Mouse (Mus musculus): ENCODE data around the gene 5730455P16Rik. TPM values are rescaled to one million over a fixed set of nuclear protein-coding genes. Genes with fewer than 3 reads are reported as not detected.
A peak's percentile ranks its signal among the peaks of the same experiment; 100 is the strongest.
"Not testable (repeated sequence)": the region's sequence is repeated elsewhere in the genome, so short reads cannot be mapped to it uniquely, and the experiment has no call there.

Gene 5730455P16Rik
- polyA plus RNA-seq, 1 experiment from 2014 or later = 21.6 TPM

GRCm38 (mm10) chr11:80383626-80384046 lies 5.8 kb upstream of the 5730455P16Rik start:
- peak; percentile 50 for ATAC-seq (ENCODE audit: low FRiP score)
- Histone ChIP-seq H3K4me3 (ENCODE audit: low read depth, low read length) (peak overlapping the region; percentile 98), H3K4me2 (peak overlapping the region; percentile 17), H3K27ac (ENCODE audit: low read depth, low read length) (peak overlapping the region; percentile 73), H3K9me3 (ENCODE audit: control insufficient read depth, low read length) (no peaks in the 10 kb centered on the region), H3K9ac (ENCODE audit: low read length) (peak overlapping the region; percentile 99), H3K36me3 (ENCODE audit: control insufficient read depth, insufficient read depth, low read length) (peaks cover 14% of the 10 kb centered on the region; the same call in 1 of the 2 replicates), H3K4me1 (ENCODE audit: control insufficient read depth, insufficient read depth, low read length) (peaks cover 21% of the 10 kb centered on the region), H3K27me3 (ENCODE audit: control insufficient read depth, insufficient read depth, low read length) (no peaks in the 10 kb centered on the region)
- DNase-seq (ENCODE audit: low spot score, missing footprints) = no peak
- WGBS = under 1% methylated on average over 20 of the region's 20 CpGs

GRCm38 (mm10) chr11:80383019-80383625 lies 5.3 kb upstream of the 5730455P16Rik start, which contains the start of gene Zfp207:
Zfp207 (plus strand) TSS chr11:80383279.
- Histone ChIP-seq H3K27ac (ENCODE audit: low read depth, low read length) (peak within 1 kb of the TSS; percentile 73), H3K27me3 (ENCODE audit: control insufficient read depth, insufficient read depth, low read length) (no peaks in the 10 kb centered on the region), H3K9me3 (ENCODE audit: control insufficient read depth, low read length) (no peaks in the 10 kb centered on the region), H3K9ac (ENCODE audit: low read length) (peak within 1 kb of the TSS; percentile 99), H3K4me1 (ENCODE audit: control insufficient read depth, insufficient read depth, low read length) (peaks cover 21% of the 10 kb centered on the region), H3K4me2 (peak within 1 kb of the TSS; percentile 88), H3K4me3 (ENCODE audit: low read depth, low read length) (peak within 1 kb of the TSS; percentile 98), H3K36me3 (ENCODE audit: control insufficient read depth, insufficient read depth, low read length) (peaks cover 12% of the 10 kb centered on the region; the same call in 1 of the 2 replicates)
- ATAC-seq (ENCODE audit: low FRiP score) (peak; percentile 97), DNase-seq (ENCODE audit: low spot score, missing footprints) (peak; percentile 99)
- WGBS = under 1% methylated on average over 33 of the region's 33 CpGs

- ATAC-seq (ENCODE audit: low FRiP score) (peak; percentile 45), DNase-seq (ENCODE audit: low spot score, missing footprints) (peak; percentile 94)
- Histone ChIP-seq H3K9ac (ENCODE audit: low read length) (peak overlapping the region; percentile 99), H3K27me3 (ENCODE audit: control insufficient read depth, insufficient read depth, low read length) (no peaks in the 10 kb centered on the region), H3K9me3 (ENCODE audit: control insufficient read depth, low read length) (no peaks in the 10 kb centered on the region), H3K27ac (ENCODE audit: low read depth, low read length) (peak overlapping the region; percentile 73; the same call in 1 of the 2 replicates), H3K4me3 (ENCODE audit: low read depth, low read length) (peak overlapping the region; percentile 98), H3K4me1 (ENCODE audit: control insufficient read depth, insufficient read depth, low read length) (peaks cover 21% of the 10 kb centered on the region), H3K36me3 (ENCODE audit: control insufficient read depth, insufficient read depth, low read length) (peaks cover 9% of the 10 kb centered on the region; the same call in 1 of the 2 replicates), H3K4me2 (peak overlapping the region; percentile 62)
- WGBS = 11% methylated on average over 12 of the region's 12 CpGs
Measured at GRCm38 (mm10) chr11:80382626-80383018, 4.8 kb upstream of the 5730455P16Rik start.

DNA sequence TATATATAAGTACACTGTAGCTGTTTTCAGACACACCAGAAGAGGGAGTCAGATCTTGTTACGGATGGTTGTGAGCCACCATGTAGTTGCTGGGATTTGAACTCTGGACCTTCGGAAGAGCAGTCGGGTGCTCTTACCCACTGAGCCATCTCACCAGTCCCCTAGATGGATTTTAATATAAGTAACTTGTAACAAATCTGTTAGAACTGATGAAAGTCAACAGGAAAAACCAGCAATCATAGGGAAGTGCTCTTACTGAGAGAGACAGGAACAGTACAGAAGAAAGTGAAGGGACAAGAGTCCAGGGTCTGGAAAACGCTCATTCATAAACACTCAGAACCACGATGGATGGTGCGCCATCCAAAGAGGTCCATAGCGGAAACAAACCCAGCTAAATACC lies 1.4 kb upstream of the 5730455P16Rik start:
- H3K27me3 ChIP-seq (ENCODE audit: control insufficient read depth, insufficient read depth, low read length); H3K4me3 ChIP-seq (ENCODE audit: low read depth, low read length); H3K9me3 ChIP-seq (ENCODE audit: control insufficient read depth, low read length); H3K4me1 ChIP-seq (ENCODE audit: control insufficient read depth, insufficient read depth, low read length); H3K36me3 ChIP-seq (ENCODE audit: control insufficient read depth, insufficient read depth, low read length); H3K27ac ChIP-seq (ENCODE audit: low read depth, low read length); H3K9ac ChIP-seq (ENCODE audit: low read length); ATAC-seq (ENCODE audit: low FRiP score); H3K4me2 ChIP-seq: not testable (repeated sequence)
- WGBS = 96% methylated on average over 7 of the region's 7 CpGs
- DNase-seq (ENCODE audit: low spot score, missing footprints) = peak; percentile 51

DNA sequence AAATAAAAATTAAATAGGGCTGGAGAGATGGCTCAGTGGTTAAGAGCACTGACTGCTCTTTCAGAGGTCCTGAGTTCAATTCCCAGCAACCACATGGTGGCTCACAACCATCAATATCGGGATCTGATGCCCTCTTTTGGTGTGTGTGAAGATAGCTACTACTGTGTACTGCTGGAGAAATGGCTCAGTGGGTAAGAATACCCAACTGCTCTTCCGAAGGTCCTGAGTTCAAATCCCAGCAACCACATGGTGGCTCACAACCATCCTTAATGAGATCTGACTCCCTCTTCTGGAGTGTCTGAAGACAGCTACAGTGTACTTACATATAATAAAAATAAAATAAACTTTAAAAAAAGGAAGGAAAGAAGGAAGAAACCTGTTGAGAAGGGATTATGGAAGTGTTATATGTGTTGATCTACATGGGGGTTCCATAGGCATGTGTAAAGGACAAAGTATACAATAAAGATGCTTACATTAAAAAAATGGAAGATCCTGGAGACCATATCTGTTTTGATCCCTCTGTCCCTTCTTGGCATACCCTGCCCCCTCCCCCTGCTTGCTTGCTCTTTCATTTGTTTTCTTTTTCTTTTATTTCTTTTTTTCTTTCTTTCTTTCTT lies 726 bp upstream of the 5730455P16Rik start:
- WGBS = 69% methylated on average over 2 of the region's 2 CpGs
- H3K4me2 ChIP-seq = peak overlapping the region; percentile 59

GRCm38 (mm10) chr11:80376651-80377050 lies 1.2 kb downstream of the 5730455P16Rik start:
- H3K9ac ChIP-seq (ENCODE audit: low read length) = no peak overlapping the region
- H3K27me3 ChIP-seq (ENCODE audit: control insufficient read depth, insufficient read depth, low read length) = no peaks in the 10 kb centered on the region
- H3K4me1 ChIP-seq (ENCODE audit: control insufficient read depth, insufficient read depth, low read length) = peaks cover 6% of the 10 kb centered on the region
- 0 out of 2 replicates have a peak, but pooled peaks cover 6% of the 10 kb centered on the region for H3K36me3 ChIP-seq (ENCODE audit: control insufficient read depth, insufficient read depth, low read length)
- no peaks in the 10 kb centered on the region for H3K9me3 ChIP-seq (ENCODE audit: control insufficient read depth, low read length)
- H3K4me3 ChIP-seq (ENCODE audit: low read depth, low read length) = no peak overlapping the region
- ATAC-seq (ENCODE audit: low FRiP score) = no peak
- H3K27ac ChIP-seq (ENCODE audit: low read depth, low read length) = no peak overlapping the region
- WGBS = 75% methylated on average over 4 of the region's 4 CpGs
- no peak overlapping the region for H3K4me2 ChIP-seq
- DNase-seq (ENCODE audit: low spot score, missing footprints) = peak; percentile 37

More for the DNA sequence above, 726 bp upstream of the 5730455P16Rik start:
- Histone ChIP-seq H3K9ac (ENCODE audit: low read length) (peak overlapping the region; percentile 78), H3K27ac (ENCODE audit: low read depth, low read length) (0 out of 2 replicates have a peak overlapping the region, but pooled peaks have one; percentile 78), H3K4me3 (ENCODE audit: low read depth, low read length) (peak overlapping the region; percentile 50; the same call in 1 of the 2 replicates)
- peak; percentile 65 for DNase-seq (ENCODE audit: low spot score, missing footprints)
- H3K36me3 ChIP-seq (ENCODE audit: control insufficient read depth, insufficient read depth, low read length); H3K4me1 ChIP-seq (ENCODE audit: control insufficient read depth, insufficient read depth, low read length); H3K27me3 ChIP-seq (ENCODE audit: control insufficient read depth, insufficient read depth, low read length); H3K9me3 ChIP-seq (ENCODE audit: control insufficient read depth, low read length); ATAC-seq (ENCODE audit: low FRiP score): not testable (repeated sequence)

- DNase-seq (ENCODE audit: low spot score, missing footprints) (no peak), ATAC-seq (ENCODE audit: low FRiP score) (no peak)
- H3K36me3 ChIP-seq (ENCODE audit: control insufficient read depth, insufficient read depth, low read length) = peaks cover 13% of the 10 kb centered on the region
- H3K27me3 ChIP-seq (ENCODE audit: control insufficient read depth, insufficient read depth, low read length) = no peaks in the 10 kb centered on the region
- no peak overlapping the region for H3K9ac ChIP-seq (ENCODE audit: low read length)
- H3K9me3 ChIP-seq (ENCODE audit: control insufficient read depth, low read length) = no peaks in the 10 kb centered on the region
- no peak overlapping the region for H3K4me2 ChIP-seq
- no peaks in the 10 kb centered on the region for H3K4me1 ChIP-seq (ENCODE audit: control insufficient read depth, insufficient read depth, low read length)
- H3K27ac ChIP-seq (ENCODE audit: low read depth, low read length) = no peak overlapping the region
- WGBS = 100% methylated on average over 1 of the region's 1 CpGs
- no peak overlapping the region for H3K4me3 ChIP-seq (ENCODE audit: low read depth, low read length)
Measured at GRCm38 (mm10) chr11:80368949-80369348, 8.9 kb downstream of the 5730455P16Rik start.

- no peak overlapping the region for H3K4me2 ChIP-seq
- DNase-seq (ENCODE audit: low spot score, missing footprints) = no peak
- H3K27me3 ChIP-seq (ENCODE audit: control insufficient read depth, insufficient read depth, low read length) = no peaks in the 10 kb centered on the region
- H3K9me3 ChIP-seq (ENCODE audit: control insufficient read depth, low read length) = no peaks in the 10 kb centered on the region
- no peak overlapping the region for H3K27ac ChIP-seq (ENCODE audit: low read depth, low read length)
- WGBS = 32% methylated on average over 4 of the region's 4 CpGs
- H3K4me1 ChIP-seq (ENCODE audit: control insufficient read depth, insufficient read depth, low read length) = no peaks in the 10 kb centered on the region
- H3K36me3 ChIP-seq (ENCODE audit: control insufficient read depth, insufficient read depth, low read length) = no peaks in the 10 kb centered on the region
- no peak for ATAC-seq (ENCODE audit: low FRiP score)
- no peak overlapping the region for H3K4me3 ChIP-seq (ENCODE audit: low read depth, low read length)
- H3K9ac ChIP-seq (ENCODE audit: low read length) = no peak overlapping the region
Measured at GRCm38 (mm10) chr11:80354832-80355231, 23.0 kb downstream of the 5730455P16Rik start.

DNA sequence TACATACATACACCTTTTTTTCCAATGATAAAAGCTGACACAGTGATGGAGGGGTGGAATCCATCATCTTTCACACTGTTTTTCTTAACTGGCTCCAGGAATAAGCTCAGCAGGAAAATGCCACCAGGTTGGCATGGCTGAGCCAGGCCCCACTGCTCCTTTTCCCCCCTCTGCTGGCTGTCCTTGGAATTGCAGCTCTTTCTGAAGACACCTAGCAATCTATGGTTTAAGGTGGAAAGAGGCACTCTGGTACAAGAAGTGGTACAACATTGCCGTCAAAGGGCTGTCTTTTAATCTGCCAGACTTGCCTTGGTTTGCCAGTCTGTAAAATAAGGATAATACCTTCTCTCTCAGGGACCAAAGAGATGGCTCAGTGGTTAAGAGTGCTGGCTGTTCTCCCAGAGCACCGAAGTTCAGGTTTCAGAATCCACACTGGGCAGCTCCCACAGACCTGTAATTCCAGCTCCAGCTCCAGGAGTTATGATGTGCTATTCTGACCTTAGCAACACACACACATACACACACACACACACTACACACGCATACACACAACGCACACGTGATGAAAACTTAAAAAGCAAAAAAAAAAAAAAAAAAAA lies 25.9 kb downstream of the 5730455P16Rik start:
- ATAC-seq (ENCODE audit: low FRiP score) = no peak
- WGBS = 78% methylated on average over 5 of the region's 5 CpGs
- H3K9ac ChIP-seq (ENCODE audit: low read length) = no peak overlapping the region

More for the DNA sequence above, 25.9 kb downstream of the 5730455P16Rik start:
- Histone ChIP-seq H3K27ac (ENCODE audit: low read depth, low read length) (no peak overlapping the region), H3K9me3 (ENCODE audit: control insufficient read depth, low read length) (no peaks in the 10 kb centered on the region), H3K4me2 (no peak overlapping the region), H3K4me3 (ENCODE audit: low read depth, low read length) (no peak overlapping the region), H3K4me1 (ENCODE audit: control insufficient read depth, insufficient read depth, low read length) (no peaks in the 10 kb centered on the region), H3K36me3 (ENCODE audit: control insufficient read depth, insufficient read depth, low read length) (no peaks in the 10 kb centered on the region), H3K27me3 (ENCODE audit: control insufficient read depth, insufficient read depth, low read length) (no peaks in the 10 kb centered on the region)
- DNase-seq (ENCODE audit: low spot score, missing footprints) = peak; percentile 99
